Mouse (Mus musculus) midbrain, embryonic 14.5 days (tissue): ENCODE results near the gene Ak3. TPM values are rescaled to one million over a fixed set of nuclear protein-coding genes. Genes with fewer than 3 reads are reported as not detected.
A peak's percentile ranks its signal among the peaks of the same experiment; 100 is the strongest.

ENCODE experiments used
- ATAC-seq: fragments of 200-750 bp; cut with Nextera tagmentation; 2 replicates; pipeline ENCODE4 v1.8.0; 2017; ENCODE audit warnings: moderate number of reproducible peaks, moderate library complexity; ENCODE audit not compliant: low FRiP score, low TSS enrichment
- DNase-seq: peaks from one replicate; pipeline ENCODE4 v3.0.0-alpha.2; 2015
- H3K27ac ChIP-seq: fragments of 300-500 bp; sonication (generic); replicated peaks from 2 replicates; pipeline ENCODE4 v1.5.1; 2014; ENCODE audit warnings: mild to moderate bottlenecking, low read depth, low read length, moderate library complexity
- H3K27me3 ChIP-seq: fragments of 300-500 bp; sonication (generic); 2 replicates; pipeline ENCODE4 v1.6.1; 2014; ENCODE audit warnings: low read length, control low read depth, mixed read lengths; ENCODE audit not compliant: control insufficient read depth, insufficient read depth
- H3K36me3 ChIP-seq: fragments of 300-500 bp; sonication (generic); 2 replicates; pipeline ENCODE4 v1.6.1; 2014; ENCODE audit warnings: low read length, control low read depth; ENCODE audit not compliant: control insufficient read depth, insufficient read depth
- H3K4me1 ChIP-seq: fragments of 300-500 bp; sonication (generic); 2 replicates; pipeline ENCODE4 v1.6.1; 2014; ENCODE audit warnings: mild to moderate bottlenecking, antibody characterized with exemption, low read length, control low read depth; ENCODE audit not compliant: control insufficient read depth, insufficient read depth
- H3K4me2 ChIP-seq: fragments of 300-500 bp; sonication (generic); 2 replicates; pipeline ENCODE4 v1.6.1; 2014; ENCODE audit warnings: mild to moderate bottlenecking, low read length, moderate library complexity
- H3K4me3 ChIP-seq: fragments of 300-500 bp; sonication (generic); replicated peaks from 2 replicates; pipeline ENCODE4 v1.5.1; 2014; ENCODE audit warnings: low read depth, low read length
- H3K9ac ChIP-seq: fragments of 300-500 bp; sonication (generic); replicated peaks from 2 replicates; pipeline ENCODE4 v1.6.1; 2014; ENCODE audit warnings: mild to moderate bottlenecking, low read length, moderate library complexity
- H3K9me3 ChIP-seq: fragments of 300-500 bp; sonication (generic); 2 replicates; pipeline ENCODE4 v1.6.1; 2016; ENCODE audit warnings: low read length, control low read depth, mixed read lengths; ENCODE audit not compliant: control insufficient read depth
- WGBS: fragments of 180-500 bp; shearing (Covaris S2); extraction: QIAGEN DNeasy Blood & Tissue Kit; methylation state at CpG from one replicate; pipeline ENCODE4 v1.1.7; 2014; 5-methylcytosine and 5-hydroxymethylcytosine counted together
- polyA plus RNA-seq: library from polyadenylated mRNA; unstranded; fragments of >200 nt; fragmentation: Nextera tagmentation; extraction: Ambion mirVana; gene quantifications from 2 replicates; pipeline ENCODE4 v1.2.1, GENCODE M21; 2014

The Ak3 gene
- polyA plus RNA-seq, result 55.1 and 79.5 TPM in 2 replicates

DNA sequence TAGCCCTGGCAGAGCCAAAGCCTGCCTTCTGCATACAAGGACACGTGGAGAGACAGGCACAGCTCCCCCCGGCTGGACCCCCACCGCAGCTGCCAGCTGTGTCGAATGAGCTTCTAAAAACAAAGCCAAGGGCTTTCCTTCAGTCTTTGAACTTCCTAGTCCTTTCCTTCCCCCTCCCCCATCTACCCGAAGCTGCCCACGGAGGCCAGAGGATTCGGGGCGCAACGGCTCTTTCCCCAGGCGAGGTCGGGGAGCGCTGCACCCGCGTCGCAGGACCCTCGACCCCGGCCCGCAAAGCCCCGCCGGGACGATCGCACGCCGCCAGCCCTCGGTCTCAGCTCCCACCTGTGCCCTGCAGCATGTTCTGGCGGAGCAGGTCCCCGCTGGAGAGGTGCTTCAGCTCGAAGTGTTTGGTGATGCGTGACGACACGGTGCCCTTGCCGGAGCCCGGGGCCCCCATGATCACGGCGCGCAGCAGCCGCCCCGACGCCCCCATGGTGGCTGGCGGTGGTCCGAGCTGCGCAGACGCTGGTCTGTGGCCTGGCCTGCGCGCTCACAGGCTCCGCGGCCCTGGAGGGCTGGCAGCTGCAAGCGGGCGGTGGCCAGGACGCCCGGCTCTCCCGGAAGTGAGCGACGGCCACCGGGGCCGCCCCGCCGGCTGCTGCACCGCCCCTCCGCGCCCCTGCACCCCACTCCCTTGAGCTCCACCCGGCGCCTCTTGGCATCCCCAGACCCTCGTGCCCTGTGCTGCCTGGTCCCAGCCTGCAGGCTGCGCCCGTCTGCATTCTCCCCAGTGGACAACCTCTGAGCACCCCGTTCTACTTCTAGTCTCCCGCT is at the start of gene Ak3:
Ak3 (minus strand) TSS at position 628 of the 837 bp plus-strand sequence.
- Histone ChIP-seq H3K27ac (peak within 1 kb of the TSS; percentile 80), H3K27me3 (no peaks in the 10 kb centered on the region), H3K9me3 (no peaks in the 10 kb centered on the region), H3K9ac (peak within 1 kb of the TSS; percentile 87), H3K36me3 (no peaks in the 10 kb centered on the region), H3K4me1 (peaks cover 13% of the 10 kb centered on the region), H3K4me3 (peak within 1 kb of the TSS; percentile 86), H3K4me2 (peak within 1 kb of the TSS; percentile 76)
- DNase-seq, result peak; percentile 80
- under 1% methylated on average over 62 of the region's 68 CpGs for WGBS
- peak; percentile 82 for ATAC-seq

DNA sequence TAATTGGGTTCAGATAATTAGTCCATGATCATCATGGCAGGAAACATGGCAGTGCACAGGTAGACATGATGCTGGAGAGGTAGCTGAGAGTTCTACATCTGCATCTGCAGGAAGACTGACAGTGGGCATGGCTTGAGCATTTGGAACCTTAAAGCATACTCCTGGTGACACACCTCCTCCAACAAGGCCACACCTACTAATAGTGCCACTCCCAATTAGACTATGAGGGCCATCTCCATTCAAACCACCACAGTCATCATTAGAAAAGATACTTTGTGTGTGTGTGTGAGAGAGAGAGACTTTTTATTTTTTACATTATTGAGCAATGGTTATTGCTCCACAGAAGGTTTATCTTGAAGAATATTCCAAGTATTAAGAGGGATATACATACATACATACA is 44.4 kb upstream of the Ak3 start:
- Histone ChIP-seq H3K4me2 (no peak overlapping the region), H3K4me3 (no peak overlapping the region), H3K36me3 (no peaks in the 10 kb centered on the region), H3K27ac (no peak overlapping the region), H3K9me3 (no peaks in the 10 kb centered on the region), H3K9ac (no peak overlapping the region), H3K4me1 (no peaks in the 10 kb centered on the region), H3K27me3 (no peaks in the 10 kb centered on the region)
- ATAC-seq (no peak), DNase-seq (no peak)

- H3K27ac ChIP-seq, result no peak overlapping the region
- no peaks in the 10 kb centered on the region for H3K9me3 ChIP-seq
- no peaks in the 10 kb centered on the region for H3K27me3 ChIP-seq
- H3K36me3 ChIP-seq, result no peaks in the 10 kb centered on the region
- H3K4me2 ChIP-seq, result no peak overlapping the region
- H3K4me3 ChIP-seq, result no peak overlapping the region
- ATAC-seq, result no peak
- H3K9ac ChIP-seq, result no peak overlapping the region
- WGBS, result 83% methylated on average over 6 of the region's 6 CpGs
- DNase-seq, result no peak
- no peaks in the 10 kb centered on the region for H3K4me1 ChIP-seq
These were observed 40.9 kb upstream of the Ak3 start for GRCm38 (mm10) chr19:29088628-29089027.

- peak; percentile 79 for DNase-seq
These were observed 27.0 kb upstream of the Ak3 start for GRCm38 (mm10) chr19:29074802-29075201.

GRCm38 (mm10) chr19:29069195-29069594 is 21.4 kb upstream of the Ak3 start:
- H3K27me3 ChIP-seq, result no peaks in the 10 kb centered on the region
- no peak overlapping the region for H3K9ac ChIP-seq
- H3K27ac ChIP-seq, result no peak overlapping the region
- no peak overlapping the region for H3K4me2 ChIP-seq
- no peak overlapping the region for H3K4me3 ChIP-seq
- WGBS, result 81% methylated on average over 5 of the region's 5 CpGs
- no peak for DNase-seq
- H3K9me3 ChIP-seq, result no peaks in the 10 kb centered on the region
- no peaks in the 10 kb centered on the region for H3K36me3 ChIP-seq
- H3K4me1 ChIP-seq, result no peaks in the 10 kb centered on the region
- ATAC-seq, result no peak

More at GRCm38 (mm10) chr19:29074802-29075201, 27.0 kb upstream of the Ak3 start:
- Histone ChIP-seq H3K36me3 (no peaks in the 10 kb centered on the region), H3K4me2 (no peak overlapping the region), H3K27me3 (no peaks in the 10 kb centered on the region), H3K9ac (no peak overlapping the region), H3K27ac (no peak overlapping the region), H3K4me3 (no peak overlapping the region), H3K4me1 (no peaks in the 10 kb centered on the region), H3K9me3 (no peaks in the 10 kb centered on the region)
- no peak for ATAC-seq
- WGBS, result 62% methylated on average over 6 of the region's 6 CpGs

- DNase-seq (no peak), ATAC-seq (no peak)
- no peak overlapping the region for H3K4me3 ChIP-seq
- peak overlapping the region; percentile 27 for H3K4me2 ChIP-seq
- H3K27ac ChIP-seq, result no peak overlapping the region
- H3K27me3 ChIP-seq, result no peaks in the 10 kb centered on the region
- no peaks in the 10 kb centered on the region for H3K36me3 ChIP-seq
- H3K9me3 ChIP-seq, result no peaks in the 10 kb centered on the region
- H3K9ac ChIP-seq, result no peak overlapping the region
- 22% methylated on average over 11 of the region's 11 CpGs for WGBS
- no peaks in the 10 kb centered on the region for H3K4me1 ChIP-seq
These were observed 19.3 kb upstream of the Ak3 start for GRCm38 (mm10) chr19:29066981-29067471.

DNA sequence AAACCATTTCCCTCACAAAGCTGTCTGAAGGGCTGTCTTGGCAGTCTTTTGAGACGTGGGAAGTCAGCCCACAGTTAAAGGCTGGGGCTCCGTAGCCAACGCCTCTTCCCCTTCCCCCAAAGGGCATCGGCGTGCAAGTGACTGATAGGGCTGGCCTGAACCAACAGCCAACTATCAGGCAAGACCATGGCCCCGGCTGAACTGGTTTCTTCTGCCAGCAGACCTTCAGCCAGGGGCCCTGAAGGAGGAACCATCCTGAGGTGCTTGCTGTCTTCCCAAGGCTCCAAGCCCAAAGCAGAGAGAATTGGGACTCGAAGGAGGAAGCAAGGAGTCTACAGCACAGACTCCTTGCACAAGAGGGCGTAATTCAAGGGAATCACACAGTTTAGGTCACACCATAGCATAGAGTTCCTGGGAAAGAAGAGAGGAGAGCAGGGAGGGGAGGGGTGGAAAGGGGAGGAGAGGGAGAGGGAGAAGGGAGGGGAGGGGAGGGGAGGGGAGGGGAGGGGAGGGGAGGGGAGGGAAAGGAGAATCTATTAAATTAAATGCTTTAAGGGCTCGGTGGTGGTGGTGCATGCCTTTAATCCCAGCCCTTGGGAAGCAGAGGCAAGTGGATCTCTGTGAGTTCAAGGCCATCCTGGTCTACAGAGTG is 16.8 kb upstream of the Ak3 start:
- ATAC-seq (no peak; the same call in 1 of the 2 replicates), DNase-seq (no peak)
- no peaks in the 10 kb centered on the region for H3K4me1 ChIP-seq
- no peaks in the 10 kb centered on the region for H3K9me3 ChIP-seq
- no peak overlapping the region for H3K9ac ChIP-seq
- no peaks in the 10 kb centered on the region for H3K27me3 ChIP-seq
- H3K36me3 ChIP-seq, result no peaks in the 10 kb centered on the region
- WGBS, result 73% methylated on average over 9 of the region's 9 CpGs
- H3K4me3 ChIP-seq, result no peak overlapping the region
- no peak overlapping the region for H3K27ac ChIP-seq
- H3K4me2 ChIP-seq, result no peak overlapping the region; the same call in 1 of the 2 replicates

DNA sequence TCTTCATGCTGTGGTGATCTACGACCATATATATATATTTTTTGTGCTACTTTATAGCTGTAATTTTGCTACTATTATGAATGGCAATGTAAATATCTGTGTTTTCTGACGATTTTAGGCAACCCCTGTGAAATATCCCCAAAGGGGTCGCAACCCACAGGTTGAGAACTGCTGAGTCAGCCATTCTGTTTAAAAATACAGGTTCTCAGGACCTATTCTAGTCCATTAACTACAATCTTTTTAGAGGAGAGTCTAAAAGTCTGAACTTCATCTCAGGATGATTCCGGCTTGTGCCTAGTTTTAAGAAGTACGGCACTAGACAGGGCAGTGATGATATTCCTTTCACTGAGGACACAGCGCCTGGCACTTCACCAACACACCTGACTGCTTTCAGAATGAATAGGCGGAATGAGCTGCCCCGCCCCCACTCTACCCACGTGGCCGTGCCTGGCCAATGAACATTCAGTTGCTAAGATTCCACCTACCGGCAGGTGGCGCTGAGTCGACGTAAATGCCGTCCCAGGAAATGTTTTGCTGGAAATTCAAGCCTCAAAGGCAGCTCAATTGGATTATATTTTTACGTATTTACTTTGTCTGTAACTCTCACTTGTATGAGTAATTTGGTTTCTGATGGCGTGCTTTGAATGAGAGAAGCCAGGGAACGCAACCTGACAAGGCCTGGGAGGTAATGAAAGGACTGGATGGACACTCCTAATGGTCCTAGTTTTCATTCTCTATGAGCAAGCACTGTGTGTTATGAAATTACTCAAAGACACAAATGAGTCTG is 16.0 kb upstream of the Ak3 start:
- no peak overlapping the region for H3K9ac ChIP-seq
- WGBS, result 19% methylated on average over 18 of the region's 18 CpGs
- no peak overlapping the region for H3K4me3 ChIP-seq

More for the DNA sequence above, 16.0 kb upstream of the Ak3 start:
- peak; percentile 87 for ATAC-seq
- DNase-seq, result peak; percentile 97
- Histone ChIP-seq H3K4me2 (peak overlapping the region; percentile 41), H3K27ac (no peak overlapping the region), H3K4me1 (no peaks in the 10 kb centered on the region), H3K27me3 (no peaks in the 10 kb centered on the region), H3K9me3 (no peaks in the 10 kb centered on the region), H3K36me3 (no peaks in the 10 kb centered on the region)
